ENCODE assay signal across 8 mouse cellular contexts in the genomic region with DNA sequence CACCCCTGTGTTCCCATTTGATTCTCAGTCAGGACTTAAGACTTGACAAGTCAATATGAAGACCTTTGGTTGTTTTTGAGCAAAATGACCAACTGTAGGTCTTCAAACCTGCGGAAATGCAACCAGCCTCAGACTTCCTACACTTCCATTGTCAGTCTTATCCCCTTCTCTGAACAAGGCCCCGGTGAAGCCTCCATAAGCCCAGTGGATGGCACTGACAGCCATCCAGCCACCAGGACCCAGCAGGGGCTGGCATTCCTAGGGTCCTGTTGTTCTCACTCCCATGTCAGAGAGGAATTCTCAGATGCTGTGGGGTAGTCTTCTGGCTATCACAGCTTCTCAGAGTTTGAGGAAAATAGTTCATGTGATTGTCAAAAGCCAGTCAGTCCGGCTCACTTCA. TPM values are rescaled to one million over a fixed set of nuclear protein-coding genes. Genes with fewer than 3 reads are reported as not detected.
A peak's percentile ranks its signal among the peaks of the same experiment; 100 is the strongest.
DNase-seq lines count a peak whose midpoint lies in the region; ATAC-seq and TF ChIP-seq lines count a peak whose summit lies in the region.

No protein-coding gene starts in this region.

- no peak for ATAC-seq in hindbrain, embryonic 14.5 days (ENCODE audit: low FRiP score)
- no peak for ATAC-seq in midbrain, embryonic 16.5 days

- H3K4me2 ChIP-seq in hindbrain, embryonic 14.5 days (replicated peaks), result peak overlapping the region; percentile 87
- H3K4me2 ChIP-seq in midbrain, embryonic 16.5 days (ENCODE audit: low read length), result peak overlapping the region; percentile 73

- no peak for TF ChIP-seq CTCF in layer of hippocampus, adult 2 months (conservative IDR thresholded peaks at IDR 0.05)
- no peak for TF ChIP-seq CTCF in cortical plate, adult 2 months (IDR thresholded peaks at IDR 0.05; ENCODE audit: extremely low read depth, insufficient read depth, low read length)

- peaks cover 39% of the 10 kb centered on the region for H3K36me3 ChIP-seq in hindbrain, embryonic 14.5 days (replicated peaks; ENCODE audit: control insufficient read depth, insufficient read depth)
- peaks cover 21% of the 10 kb centered on the region for H3K36me3 ChIP-seq in midbrain, embryonic 16.5 days (ENCODE audit: control insufficient read depth, insufficient read depth, low read length)

- 45% methylated on average over 3 of the region's 3 CpGs for WGBS in hindbrain, embryonic 14.5 days
- WGBS in midbrain, embryonic 16.5 days, result 29% methylated on average over 3 of the region's 3 CpGs

- H3K27me3 ChIP-seq in hindbrain, embryonic 14.5 days (ENCODE audit: control insufficient read depth, insufficient read depth, low read length), result no peaks in the 10 kb centered on the region
- no peaks in the 10 kb centered on the region for H3K27me3 ChIP-seq in midbrain, embryonic 16.5 days (ENCODE audit: control insufficient read depth, insufficient read depth, low read depth, low read length)

- no peak for TF ChIP-seq POLR2A in cortical plate, adult 2 months (IDR thresholded peaks at IDR 0.05; ENCODE audit: extremely low read depth, insufficient read depth, low read length)

- DNase-seq in layer of hippocampus, adult 2 months (ENCODE audit: low spot score in 2 of 2), result no peak
- DNase-seq in layer of hippocampus, adult 18-20 months (ENCODE audit: low spot score in 2 of 2), result no peak
- no peak for DNase-seq in hindbrain, embryonic 14.5 days (ENCODE audit: low spot score)
- DNase-seq in layer of hippocampus, postnatal 14 days (ENCODE audit: low spot score in 2 of 2), result no peak
- DNase-seq in urinary bladder, postnatal 10 days (ENCODE audit: low spot score), result no peak
- DNase-seq in adrenal gland, postnatal 36 days, result no peak

- peak overlapping the region; percentile 79 for H3K4me3 ChIP-seq in layer of hippocampus, adult 2 months
- peak overlapping the region; percentile 62 for H3K4me3 ChIP-seq in cortical plate, adult 2 months (ENCODE audit: insufficient read depth, low read length)
- H3K4me3 ChIP-seq in hindbrain, embryonic 14.5 days (replicated peaks; ENCODE audit: low read length), result peak overlapping the region; percentile 93
- H3K4me3 ChIP-seq in midbrain, embryonic 16.5 days (ENCODE audit: low read depth, low read length), result peak overlapping the region; percentile 98

- peak overlapping the region; percentile 94 for H3K27ac ChIP-seq in layer of hippocampus, adult 2 months
- no peak overlapping the region for H3K27ac ChIP-seq in cortical plate, adult 2 months (ENCODE audit: insufficient read depth, low read length)
- H3K27ac ChIP-seq in hindbrain, embryonic 14.5 days, result peak overlapping the region; percentile 94
- H3K27ac ChIP-seq in midbrain, embryonic 16.5 days (ENCODE audit: low read length), result peak overlapping the region; percentile 98

- H3K9me3 ChIP-seq in hindbrain, embryonic 14.5 days (ENCODE audit: control insufficient read depth, low read length), result no peaks in the 10 kb centered on the region
- H3K9me3 ChIP-seq in midbrain, embryonic 16.5 days (replicated peaks; ENCODE audit: control insufficient read depth, low read length, poor library complexity, severe bottlenecking), result no peaks in the 10 kb centered on the region

- peak overlapping the region; percentile 85 for H3K9ac ChIP-seq in hindbrain, embryonic 14.5 days
- H3K9ac ChIP-seq in midbrain, embryonic 16.5 days (ENCODE audit: low read depth, low read length), result peak overlapping the region; percentile 96

- H3K4me1 ChIP-seq in cortical plate, adult 2 months (ENCODE audit: control insufficient read depth, insufficient read depth, low read length), result peaks cover 7% of the 10 kb centered on the region
- H3K4me1 ChIP-seq in hindbrain, embryonic 14.5 days (replicated peaks; ENCODE audit: control insufficient read depth, insufficient read depth, low read length), result peaks cover 14% of the 10 kb centered on the region
- peaks cover 15% of the 10 kb centered on the region for H3K4me1 ChIP-seq in midbrain, embryonic 16.5 days (ENCODE audit: control insufficient read depth, insufficient read depth, low read length)

RNA-seq across cellular contexts. Expression of a gene that starts 1.6 kb away (rescaled TPM):
- 10 to 100 TPM; 13.3 to 13.5 TPM for total RNA-seq in layer of hippocampus, adult 2 months (2021)
- total RNA-seq in layer of hippocampus, adult 18-20 months (2021), result 10 to 100 TPM; 11.9 to 12.2 TPM
- polyA plus RNA-seq in cortical plate, adult 2 months (2012; rRNA removed), result 10.0 TPM in 2 replicates
- 18.7 and 18.9 TPM in 2 replicates for polyA plus RNA-seq in hindbrain, embryonic 14.5 days (2014; fragmentation: Nextera tagmentation; extraction: Ambion mirVana)
- 22.8 and 23.8 TPM in 2 replicates for polyA plus RNA-seq in midbrain, embryonic 16.5 days (2015; fragmentation: Nextera tagmentation; extraction: Ambion mirVana)
- total RNA-seq in layer of hippocampus, postnatal 14 days (2021), result 10 to 100 TPM; 23.5 to 23.6 TPM
- total RNA-seq in adrenal gland, postnatal 36 days (2021), result 10 to 100 TPM in 1 of 2 experiments, 1 to 10 TPM in 1; 9.9 to 11.2 TPM

RNA-seq across cellular contexts. Expression of a gene that starts 41.7 kb away (rescaled TPM):
- 10 to 100 TPM; 20.6 to 22.0 TPM for total RNA-seq in layer of hippocampus, adult 2 months (2021)
- 10 to 100 TPM; 19.7 to 20.2 TPM for total RNA-seq in layer of hippocampus, adult 18-20 months (2021)
- polyA plus RNA-seq in cortical plate, adult 2 months (2012; rRNA removed), result 11.1 and 11.2 TPM in 2 replicates
- 10.7 and 12.4 TPM in 2 replicates for polyA plus RNA-seq in hindbrain, embryonic 14.5 days (2014; fragmentation: Nextera tagmentation; extraction: Ambion mirVana)
- 17.7 and 20.5 TPM in 2 replicates for polyA plus RNA-seq in midbrain, embryonic 16.5 days (2015; fragmentation: Nextera tagmentation; extraction: Ambion mirVana)
- total RNA-seq in layer of hippocampus, postnatal 14 days (2021), result 10 to 100 TPM; 15.5 to 17.1 TPM
- 10 to 100 TPM; 14.7 to 15.2 TPM for total RNA-seq in adrenal gland, postnatal 36 days (2021)

RNA-seq across cellular contexts. Expression of a gene that starts 43.1 kb away (rescaled TPM):
- total RNA-seq in layer of hippocampus, adult 2 months (2021), result 10 to 100 TPM; 21.9 to 22.5 TPM
- 10 to 100 TPM; 20.1 to 23.8 TPM for total RNA-seq in layer of hippocampus, adult 18-20 months (2021)
- 14.2 and 14.6 TPM in 2 replicates for polyA plus RNA-seq in cortical plate, adult 2 months (2012; rRNA removed)
- 15.7 and 18.6 TPM in 2 replicates for polyA plus RNA-seq in hindbrain, embryonic 14.5 days (2014; fragmentation: Nextera tagmentation; extraction: Ambion mirVana)
- 18.9 and 19.6 TPM in 2 replicates for polyA plus RNA-seq in midbrain, embryonic 16.5 days (2015; fragmentation: Nextera tagmentation; extraction: Ambion mirVana)
- total RNA-seq in layer of hippocampus, postnatal 14 days (2021), result 10 to 100 TPM; 19.1 to 21.0 TPM
- total RNA-seq in adrenal gland, postnatal 36 days (2021), result 10 to 100 TPM in 1 of 2 experiments, 1 to 10 TPM in 1; 9.9 to 13.3 TPM

RNA-seq across cellular contexts. Expression of a gene that starts 47.9 kb away (rescaled TPM):
- 1 to 10 TPM; 5.5 to 6.5 TPM for total RNA-seq in layer of hippocampus, adult 2 months (2021)
- total RNA-seq in layer of hippocampus, adult 18-20 months (2021), result 1 to 10 TPM; 4.9 to 5.0 TPM
- polyA plus RNA-seq in cortical plate, adult 2 months (2012; rRNA removed), result 2.0 and 2.3 TPM in 2 replicates
- 13.6 and 13.7 TPM in 2 replicates for polyA plus RNA-seq in hindbrain, embryonic 14.5 days (2014; fragmentation: Nextera tagmentation; extraction: Ambion mirVana)
- 19.5 and 20.9 TPM in 2 replicates for polyA plus RNA-seq in midbrain, embryonic 16.5 days (2015; fragmentation: Nextera tagmentation; extraction: Ambion mirVana)
- 1 to 10 TPM; 5.1 to 5.5 TPM for total RNA-seq in layer of hippocampus, postnatal 14 days (2021)
- total RNA-seq in adrenal gland, postnatal 36 days (2021), result 1 to 10 TPM in 1 of 2 experiments, under 1 TPM in 1; 0.83 to 1.4 TPM
